Mouse (Mus musculus): ENCODE measurements around the gene Mtch1.

DNA sequence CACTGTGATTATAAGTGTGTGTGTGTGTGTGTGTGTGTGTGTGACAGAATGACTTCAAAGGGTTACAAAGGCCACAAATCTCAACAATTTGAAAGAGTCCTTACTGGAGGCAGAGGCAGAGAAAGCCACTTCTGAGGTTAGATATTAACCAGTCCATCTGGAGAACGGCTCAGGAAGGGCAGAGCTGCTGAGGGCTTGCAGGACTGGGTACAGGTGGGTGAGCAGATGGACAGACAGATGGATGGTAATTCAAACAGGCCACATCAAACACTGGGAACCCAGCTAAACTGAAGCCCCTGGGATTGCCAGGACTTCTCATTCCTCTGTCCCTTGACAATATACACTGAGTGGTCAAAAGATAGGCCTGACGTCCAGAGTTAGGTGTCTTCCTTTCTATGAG is 1.3 kb upstream of the Mtch1 start:
- TF ChIP-seq CTCF (IDR thresholded peaks at IDR 0.05; ENCODE audit: low read depth, low read length): no peak
- no peak for TF ChIP-seq POLR2A (IDR thresholded peaks at IDR 0.05; ENCODE audit: insufficient read depth, low read length)
- no peak for TF ChIP-seq EP300 (IDR thresholded peaks at IDR 0.05; ENCODE audit: insufficient read depth, low read depth, low read length)
